Mouse (Mus musculus) heart, adult 2 months (tissue): ENCODE measurements at regions not wholly inside any gene's neighbourhood (a gene's known extent, or its start where the extent isn't known, plus 50 kb on each side); places are given as distances from the start of the nearest gene placed in this dataset.

ENCODE experiments used
- CTCF ChIP-seq: fragments of 200-600 bp; IDR thresholded peaks from 2 replicates; pipeline ENCODE4 v1.8.1; 2022; ENCODE audit warnings: antibody characterized with exemption, mild to moderate bottlenecking, moderate library complexity
- POLR2A ChIP-seq: fragments of 200-500 bp; IDR thresholded peaks from 2 replicates; pipeline ENCODE4 v1.6.1; 2011; ENCODE audit warnings: mild to moderate bottlenecking, low read depth, low read length, control low read depth; ENCODE audit not compliant: insufficient read depth

DNA sequence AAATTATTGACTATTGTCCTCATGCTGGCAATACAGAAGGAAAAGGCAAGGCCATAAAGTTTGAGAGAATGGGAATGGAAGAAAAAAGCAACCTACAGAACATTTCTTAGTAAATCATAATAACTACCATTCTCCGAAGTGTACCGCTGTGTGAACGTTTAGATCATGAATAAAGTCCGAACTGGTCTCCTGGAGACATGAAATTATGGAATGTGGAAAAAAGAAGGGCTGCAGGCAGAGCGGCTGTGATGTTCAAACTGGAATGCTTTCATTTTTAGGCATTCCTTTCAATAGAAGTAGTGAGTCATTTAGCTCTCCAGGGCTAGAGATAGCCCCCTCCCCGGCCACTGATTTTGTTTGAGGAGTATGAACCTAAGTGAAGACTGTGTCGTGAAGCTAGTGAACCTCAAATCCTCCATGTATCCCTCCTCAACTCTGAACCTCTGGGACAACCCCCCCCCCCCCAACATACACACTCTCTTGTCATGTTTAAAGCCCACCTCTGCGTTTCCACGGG, 202.9 kb upstream of the Krr1 start:
- no peak for TF ChIP-seq POLR2A
- TF ChIP-seq CTCF = no peak
